Mouse (Mus musculus): Measurements from ENCODE around the gene Gls. TPM values are rescaled to one million over a fixed set of nuclear protein-coding genes. Genes with fewer than 3 reads are reported as not detected.

Gene Gls
- total RNA-seq, 2 experiments from 2014 or later: 101 to 119 TPM

GRCm38 (mm10) chr1:52129794-52130193 lies 103.2 kb downstream of the Gls start:
- DNase-seq (ENCODE audit: low spot score in 2 of 2): no peak

- DNase-seq (ENCODE audit: low spot score in 2 of 2): no peak
Measured at GRCm38 (mm10) chr1:52127350-52127749, 105.7 kb downstream of the Gls start.

- DNase-seq (ENCODE audit: low spot score in 2 of 2): no peak
Measured at GRCm38 (mm10) chr1:52124818-52125217, 108.2 kb downstream of the Gls start.

GRCm38 (mm10) chr1:52121052-52121451 lies 112.0 kb downstream of the Gls start:
- no peak for DNase-seq (ENCODE audit: low spot score in 2 of 2)

- DNase-seq (ENCODE audit: low spot score in 2 of 2): no peak
Measured at GRCm38 (mm10) chr1:52120191-52120590, 112.8 kb downstream of the Gls start.

- no peak for DNase-seq (ENCODE audit: low spot score in 2 of 2)
Measured at GRCm38 (mm10) chr1:52119691-52120090, 113.3 kb downstream of the Gls start.

GRCm38 (mm10) chr1:52118860-52119591 lies 114.0 kb downstream of the Gls start, which contains the start of gene Stat1:
Stat1 (plus strand) TSS chr1:52119440.
- DNase-seq (ENCODE audit: low spot score in 2 of 2): peak; percentile 63 to 74

GRCm38 (mm10) chr1:52117777-52118176 lies 115.3 kb downstream of the Gls start:
- DNase-seq (ENCODE audit: low spot score in 2 of 2): no peak

- DNase-seq (ENCODE audit: low spot score in 2 of 2): no peak
Measured at GRCm38 (mm10) chr1:52116441-52116840, 116.6 kb downstream of the Gls start.

- DNase-seq (ENCODE audit: low spot score in 2 of 2): peak; percentile 98 to 99
Measured at GRCm38 (mm10) chr1:52113666-52114069, 119.4 kb downstream of the Gls start.

Other genes starting within 250 kb of the Gls start
- gene Stat4, start 246.1 kb downstream of the Gls start, total RNA-seq (2021): under 1 TPM; 0.65 to 0.67 TPM
- gene Stat1, start 113.8 kb downstream of the Gls start, total RNA-seq (2021): 10 to 100 TPM; 47.3 to 61.6 TPM

Measured in adrenal gland, postnatal 4 days (tissue).